Mouse (Mus musculus) heart, postnatal 0 days (tissue): ENCODE measurements around the gene Zbtb12.

Source experiments
- CTCF ChIP-seq: IDR thresholded peaks from 2 replicates; pipeline ENCODE4 v1.5.1; 2016; ENCODE audit warnings: antibody characterized with exemption, control low read depth, low read depth
- EP300 ChIP-seq: IDR thresholded peaks from 2 replicates; pipeline ENCODE4 v1.6.1; 2016; ENCODE audit warnings: antibody characterized with exemption, low read depth

DNA sequence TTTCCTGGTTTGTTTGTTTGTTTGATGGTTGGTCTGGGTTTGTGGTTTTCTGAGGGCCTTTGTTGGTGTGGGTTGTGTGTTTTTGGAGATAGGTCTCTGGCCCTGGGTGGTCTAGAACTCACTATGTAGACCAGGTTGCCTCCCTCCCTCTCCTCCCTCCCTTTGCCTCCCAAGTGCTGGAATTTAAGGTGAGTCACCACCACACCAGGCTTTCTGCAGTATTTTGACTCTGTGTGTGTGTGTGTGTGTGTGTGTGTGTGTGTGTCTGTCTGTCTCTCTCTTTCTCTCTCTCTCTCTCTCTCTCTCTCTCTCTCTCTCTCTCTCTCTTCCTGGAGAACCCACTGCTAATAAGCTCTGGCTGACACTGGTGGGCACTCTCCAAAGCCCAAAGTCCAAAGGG, 1.9 kb downstream of the Zbtb12 start:
- no peak for TF ChIP-seq EP300
- no peak for TF ChIP-seq CTCF
